Mouse (Mus musculus): Measurements from ENCODE around the gene Skint4.

Skint4 gene

GRCm38 (mm10) chr4:112071716-112072115, at the start of gene Skint4:
Gene Skint4 (plus strand): TSS chr4:112072016.
- DNase-seq = no peak

All from thymus, postnatal 4 days (tissue).